Mouse (Mus musculus) embryonic fibroblast, embryonic 13.5 days (primary cell): Measurements from ENCODE around the gene Hsph1.

Experiments used
- CTCF ChIP-seq: IDR thresholded peaks from 2 replicates; pipeline ENCODE4 v1.5.1; 2011; ENCODE audit warnings: mild to moderate bottlenecking, control low read depth, low read length, moderate library complexity, borderline replicate concordance; ENCODE audit not compliant: insufficient read depth
- POLR2A ChIP-seq: IDR thresholded peaks from 2 replicates; pipeline ENCODE4 v1.6.1; 2011; ENCODE audit warnings: low read depth, mild to moderate bottlenecking, control low read depth, low read length, moderate library complexity

- TF ChIP-seq CTCF = no peak
- TF ChIP-seq POLR2A = no peak
Observed at GRCm38 (mm10) chr5:149658741-149659413, 22.7 kb upstream of the Hsph1 start.
